Mouse (Mus musculus) thymus, adult 2 months (tissue): ENCODE results near the gene N4bp1. TPM values are rescaled to one million over a fixed set of nuclear protein-coding genes. Genes with fewer than 3 reads are reported as not detected.
A peak's percentile ranks its signal among the peaks of the same experiment; 100 is the strongest.

ENCODE experiments used
- DNase-seq: peaks from one replicate; pipeline ENCODE4 v3.0.0; 2021
- H3K27ac ChIP-seq: fragments of 200-500 bp; 2 replicates; pipeline ENCODE4 v1.5.1; 2012; ENCODE audit warnings: low read length, control low read depth; ENCODE audit not compliant: control insufficient read depth, insufficient read depth
- H3K27me3 ChIP-seq: fragments of 200-500 bp; 2 replicates; pipeline ENCODE4 v1.6.1; 2012; ENCODE audit warnings: mild to moderate bottlenecking, low read length, moderate library complexity, mixed read lengths; ENCODE audit not compliant: control insufficient read depth, insufficient read depth
- H3K36me3 ChIP-seq: fragments of 200-500 bp; 2 replicates; pipeline ENCODE4 v1.6.1; 2012; ENCODE audit warnings: mild to moderate bottlenecking, low read length, moderate library complexity; ENCODE audit not compliant: control insufficient read depth, insufficient read depth
- H3K4me1 ChIP-seq: fragments of 200-500 bp; replicated peaks from 2 replicates; pipeline ENCODE4 v1.6.1; 2012; ENCODE audit warnings: low read length; ENCODE audit not compliant: control insufficient read depth, insufficient read depth
- H3K4me3 ChIP-seq: fragments of 200-500 bp; 2 replicates; pipeline ENCODE4 v1.5.1; 2012; ENCODE audit warnings: mild to moderate bottlenecking, low read length, control low read depth, moderate library complexity; ENCODE audit not compliant: control insufficient read depth, insufficient read depth
- CTCF ChIP-seq: fragments of 200-500 bp; IDR thresholded peaks from 2 replicates; pipeline ENCODE4 v1.5.1; 2012; ENCODE audit warnings: mild to moderate bottlenecking, control low read depth, low read length, moderate library complexity, borderline replicate concordance; ENCODE audit not compliant: control insufficient read depth, poor library complexity, insufficient read depth; ENCODE audit errors: extremely low read depth
- POLR2A ChIP-seq: fragments of 200-500 bp; IDR thresholded peaks from 2 replicates; pipeline ENCODE4 v1.6.1; 2012; ENCODE audit warnings: mild to moderate bottlenecking, low read length, control low read depth, moderate library complexity; ENCODE audit not compliant: control insufficient read depth, poor library complexity, insufficient read depth; ENCODE audit errors: extremely low read depth
- WGBS: fragments of 180-500 bp; shearing (Covaris S2); methylation state at CpG from one replicate; pipeline ENCODE4 v1.1.7; 2018; 5-methylcytosine and 5-hydroxymethylcytosine counted together
- polyA plus RNA-seq: library from polyadenylated mRNA; depleted of rRNA; stranded (reverse); fragments of >200 nt; gene quantifications from 2 replicates; pipeline ENCODE4 v1.2.3, GENCODE M21; 2012

Gene N4bp1
- polyA plus RNA-seq, 1 experiment = 17.2 TPM

DNA sequence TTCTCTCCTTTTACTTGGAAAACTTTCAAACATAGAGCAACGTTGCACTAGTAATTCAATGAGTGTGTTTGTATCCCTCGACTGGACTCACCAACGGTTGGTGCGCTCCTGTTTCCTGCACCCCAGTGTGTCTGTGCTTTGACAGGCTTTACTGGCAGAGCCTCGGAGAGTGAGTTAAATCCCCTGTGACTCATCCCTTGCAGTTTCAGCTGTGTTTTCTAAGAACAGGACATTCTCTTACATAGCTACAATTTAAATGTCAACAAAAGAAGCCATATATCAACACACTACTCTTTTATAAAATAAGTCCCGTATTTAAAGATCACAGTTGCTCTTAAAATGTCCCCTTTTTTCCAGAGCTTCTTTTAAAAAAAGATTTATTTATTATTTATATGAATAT lies 65.6 kb downstream of the N4bp1 start:
- DNase-seq = no peak
- TF ChIP-seq CTCF (no peak), POLR2A (no peak)
- no peaks in the 10 kb centered on the region for H3K27me3 ChIP-seq
- H3K4me1 ChIP-seq = no peaks in the 10 kb centered on the region
- WGBS = 81% methylated on average over 6 of the region's 6 CpGs
- H3K36me3 ChIP-seq = no peaks in the 10 kb centered on the region
- H3K27ac ChIP-seq = no peak overlapping the region
- no peak overlapping the region for H3K4me3 ChIP-seq

DNA sequence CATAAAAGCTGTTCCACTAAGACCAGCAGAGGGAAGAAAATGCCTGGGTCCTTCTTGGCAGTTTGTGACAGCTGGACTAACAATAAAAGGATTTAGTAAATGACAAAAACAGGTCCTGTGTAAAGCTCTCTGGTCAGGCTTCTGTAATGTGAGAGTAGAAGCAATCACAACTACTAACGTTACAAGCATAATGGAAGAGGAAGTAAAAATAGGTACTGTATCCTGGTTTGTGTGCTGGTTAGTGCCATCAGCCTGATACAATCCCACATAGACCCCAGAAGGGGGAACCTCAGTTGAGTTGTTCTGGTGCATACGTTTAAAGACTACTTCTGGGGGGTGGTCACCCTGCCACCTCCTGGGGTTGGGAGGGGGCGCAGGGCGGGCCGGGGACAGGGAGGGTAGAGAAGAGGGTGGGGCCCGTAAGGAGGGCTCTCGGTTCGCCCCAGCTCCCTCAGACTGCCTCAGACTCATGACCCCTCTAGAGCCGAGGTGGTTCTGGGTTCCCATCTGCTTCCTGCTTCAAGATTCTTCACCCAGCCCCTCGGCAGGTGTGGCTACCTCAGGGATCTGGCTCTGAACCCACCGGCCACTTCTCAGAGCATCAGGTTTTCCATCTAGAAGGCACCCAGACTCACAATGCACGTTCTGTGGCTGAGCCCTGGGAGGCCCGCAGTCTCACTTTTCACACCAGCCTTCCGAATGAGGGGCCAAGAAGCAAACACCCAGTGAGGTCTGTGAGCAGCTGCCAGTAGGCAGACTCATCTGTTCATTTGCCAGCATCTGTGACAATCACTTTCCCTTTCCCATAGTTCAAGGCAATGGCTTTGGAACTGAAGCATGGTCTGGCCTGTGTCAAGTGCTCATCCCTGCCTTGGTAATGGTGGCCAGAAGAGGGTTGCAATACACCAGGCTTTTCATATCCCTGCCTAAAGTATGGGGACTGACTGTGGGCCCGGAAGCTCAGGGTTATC lies 75.8 kb downstream of the N4bp1 start:
- TF ChIP-seq CTCF (no peak), POLR2A (no peak)
- no peak for DNase-seq
- WGBS = 36% methylated on average over 15 of the region's 15 CpGs

DNA sequence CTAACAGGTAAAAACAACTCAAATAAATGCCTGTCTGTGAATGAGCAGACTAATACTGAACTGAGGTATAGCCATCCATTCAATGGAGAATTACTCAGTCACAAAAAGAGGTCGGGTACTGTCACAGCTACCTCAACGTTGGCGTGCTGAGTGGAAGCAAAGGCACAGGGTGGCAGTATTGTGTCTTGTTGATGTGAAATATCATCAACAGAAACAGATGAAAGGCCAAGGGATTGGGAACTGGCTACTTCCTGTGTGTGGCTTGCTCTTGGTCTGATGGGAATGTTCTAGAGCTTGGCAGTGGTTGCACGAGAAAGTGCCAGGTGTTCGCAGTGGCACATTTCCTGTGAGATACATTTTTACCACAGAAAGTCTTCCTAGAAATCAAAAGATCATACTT lies 76.8 kb downstream of the N4bp1 start:
- Histone ChIP-seq H3K36me3 (no peaks in the 10 kb centered on the region), H3K4me3 (no peak overlapping the region), H3K27me3 (no peaks in the 10 kb centered on the region), H3K4me1 (peaks cover 12% of the 10 kb centered on the region), H3K27ac (no peak overlapping the region)
- WGBS = 7% methylated on average over 5 of the region's 5 CpGs
- TF ChIP-seq POLR2A = no peak
- TF ChIP-seq CTCF = no peak
- peak; percentile 14 for DNase-seq

More for the DNA sequence above, 75.8 kb downstream of the N4bp1 start:
- no peaks in the 10 kb centered on the region for H3K27me3 ChIP-seq
- H3K4me3 ChIP-seq = no peak overlapping the region
- no peak overlapping the region for H3K27ac ChIP-seq
- peaks cover 12% of the 10 kb centered on the region for H3K4me1 ChIP-seq
- H3K36me3 ChIP-seq = no peaks in the 10 kb centered on the region

GRCm38 (mm10) chr8:86801988-86802387 lies 83.1 kb downstream of the N4bp1 start:
- Histone ChIP-seq H3K4me3 (no peak overlapping the region), H3K36me3 (no peaks in the 10 kb centered on the region), H3K4me1 (peaks cover 6% of the 10 kb centered on the region; the same call in 1 of the 2 replicates), H3K27ac (no peak overlapping the region), H3K27me3 (no peaks in the 10 kb centered on the region)
- DNase-seq = no peak
- 72% methylated on average over 6 of the region's 6 CpGs for WGBS
- TF ChIP-seq POLR2A (no peak), CTCF (no peak)

DNA sequence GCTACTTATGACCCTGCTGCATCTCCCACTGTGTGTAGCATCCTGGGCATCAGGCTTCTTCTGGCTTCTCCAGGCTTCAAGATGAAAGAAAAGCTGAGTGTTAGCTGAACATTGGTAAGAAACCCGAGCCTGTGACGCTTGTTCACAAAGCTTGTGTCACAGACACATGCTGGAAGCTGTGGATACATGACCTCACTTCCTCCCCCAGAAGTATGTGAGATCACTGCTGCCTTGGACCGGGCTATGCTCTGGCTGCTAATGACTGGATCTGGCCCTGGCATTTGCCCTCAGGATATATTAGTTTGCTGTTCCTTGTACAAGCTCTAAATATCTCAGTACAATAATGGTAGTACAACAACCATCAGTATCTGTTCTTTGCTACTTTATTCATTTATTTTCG lies 84.1 kb downstream of the N4bp1 start:
- no peaks in the 10 kb centered on the region for H3K27me3 ChIP-seq
- no peak for TF ChIP-seq CTCF
- no peak for TF ChIP-seq POLR2A
- H3K27ac ChIP-seq = no peak overlapping the region
- WGBS = 64% methylated on average over 4 of the region's 4 CpGs
- H3K36me3 ChIP-seq = no peaks in the 10 kb centered on the region
- H3K4me3 ChIP-seq = no peak overlapping the region
- DNase-seq = no peak
- peaks cover 6% of the 10 kb centered on the region; the same call in 1 of the 2 replicates for H3K4me1 ChIP-seq

- WGBS = 92% methylated on average over 6 of the region's 6 CpGs
- Histone ChIP-seq H3K27ac (no peak overlapping the region), H3K27me3 (no peaks in the 10 kb centered on the region), H3K36me3 (no peaks in the 10 kb centered on the region), H3K4me3 (no peak overlapping the region), H3K4me1 (peaks cover 6% of the 10 kb centered on the region; the same call in 1 of the 2 replicates)
- no peak for TF ChIP-seq CTCF
- TF ChIP-seq POLR2A = no peak
- DNase-seq = no peak
These were observed 86.9 kb downstream of the N4bp1 start for GRCm38 (mm10) chr8:86798141-86798540.

DNA sequence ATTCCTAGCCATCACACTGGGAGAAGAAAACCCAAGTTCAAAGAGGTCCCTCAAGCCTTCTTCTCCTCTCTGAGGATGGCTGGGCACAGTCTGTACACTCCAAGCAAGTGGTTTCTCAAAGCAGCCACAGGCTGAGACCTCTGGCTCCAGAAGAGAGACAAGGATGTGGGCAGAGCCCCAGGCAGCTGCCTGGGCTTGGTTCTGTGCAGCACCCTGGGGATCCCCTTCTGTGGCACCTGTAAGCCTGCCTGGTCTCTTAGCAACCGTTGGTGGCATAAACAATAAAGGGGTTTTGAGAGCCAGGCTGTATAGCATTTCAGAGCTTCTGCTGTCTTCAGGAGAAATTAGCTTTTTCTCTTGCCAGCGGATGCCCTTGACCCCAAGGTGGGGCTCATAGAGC lies 87.4 kb downstream of the N4bp1 start:
- 34% methylated on average over 2 of the region's 2 CpGs for WGBS
- Histone ChIP-seq H3K27me3 (no peaks in the 10 kb centered on the region), H3K4me1 (peaks cover 6% of the 10 kb centered on the region; the same call in 1 of the 2 replicates), H3K4me3 (no peak overlapping the region), H3K36me3 (no peaks in the 10 kb centered on the region), H3K27ac (no peak overlapping the region)
- TF ChIP-seq POLR2A = no peak
- DNase-seq = peak; percentile 22
